Mouse (Mus musculus) heart, adult 10 weeks (tissue): ENCODE measurements around the gene Casp14. TPM values are rescaled to one million over a fixed set of nuclear protein-coding genes. Genes with fewer than 3 reads are reported as not detected.

ENCODE experiments used
- polyA plus RNA-seq: library from polyadenylated mRNA; stranded (reverse); fragments of 350-450 nt; fragmentation: Illumina TruSeq; extraction: RNeasy Lipid Tissue Mini Kit (QIAGEN cat#74804); gene quantifications from one replicate; pipeline ENCODE4 v1.2.3, GENCODE M21; 2014; ENCODE audit warnings: low read depth, low replicate concordance

Gene Casp14
- not detected for polyA plus RNA-seq

DNA sequence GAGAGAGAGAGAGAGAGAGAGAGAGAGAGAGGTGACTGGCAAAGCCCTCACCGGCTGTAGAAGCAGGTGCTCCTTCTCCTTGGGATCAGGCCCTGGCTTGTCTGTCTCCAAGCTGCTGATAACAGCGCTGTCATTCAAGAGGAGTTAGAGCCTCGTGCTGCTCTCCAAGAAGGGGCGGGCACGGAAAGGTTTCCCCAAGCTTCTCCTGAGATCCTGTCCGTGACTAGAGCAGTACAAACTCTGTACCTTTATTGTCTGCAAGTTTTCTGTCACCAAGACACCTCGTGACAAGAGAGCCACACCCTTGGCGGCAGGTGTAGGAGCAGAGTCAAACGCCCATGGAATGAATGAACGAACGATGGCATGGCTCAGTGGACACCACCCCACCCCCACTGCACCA, at the start of gene Casp14:
Casp14 (minus strand) TSS at position 239 of the 400 bp plus-strand sequence.

DNA sequence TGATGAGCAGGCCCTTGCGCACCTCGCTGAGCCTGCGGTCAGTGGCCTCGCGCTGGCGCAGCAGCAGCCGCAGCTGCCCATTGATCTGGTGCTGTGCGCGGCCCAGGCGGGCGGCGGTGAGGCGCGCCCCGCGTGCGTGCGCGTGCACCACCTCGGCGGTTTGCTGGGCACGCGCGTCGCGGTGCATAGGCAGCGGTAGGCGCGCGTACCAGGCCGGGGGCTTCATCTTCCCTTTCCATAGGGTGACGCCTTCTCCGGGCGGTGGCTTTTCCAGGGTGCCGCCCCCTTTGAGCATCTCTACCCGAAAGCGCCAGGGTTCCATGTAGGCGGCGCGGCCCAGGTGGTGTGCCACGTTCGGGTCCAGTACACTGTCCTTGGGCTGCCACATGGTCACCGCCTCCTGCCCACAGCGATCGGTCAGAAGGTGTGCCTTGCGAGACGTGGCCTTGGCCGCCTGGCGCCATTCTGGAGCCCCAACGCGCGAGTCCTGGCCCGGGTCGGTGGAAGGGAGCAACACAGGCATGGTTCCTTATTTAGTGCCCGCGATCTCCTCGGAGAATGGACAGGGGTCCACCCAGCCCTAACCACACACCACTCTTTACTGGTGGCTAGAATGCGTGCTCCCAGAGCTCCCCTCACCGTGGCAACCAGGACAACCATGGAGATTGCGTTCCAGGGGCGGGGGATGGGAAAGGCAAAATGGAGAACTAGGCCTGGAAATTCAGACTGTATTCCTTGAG, 34.5 kb upstream of the Casp14 start, which contains the start of gene Ccdc105:
Ccdc105 (minus strand) TSS at position 614 of the 740 bp plus-strand sequence.

Other genes starting within 250 kb of the Casp14 start
- gene Olfr1358, start 200.9 kb downstream of the Casp14 start, polyA plus RNA-seq, result not detected
- gene Ilvbl, start 143.9 kb downstream of the Casp14 start, polyA plus RNA-seq, result 48.7 TPM
- gene Syde1, start 126.3 kb downstream of the Casp14 start, polyA plus RNA-seq, result 14.8 TPM
- gene Olfr1357, start 100.2 kb downstream of the Casp14 start, polyA plus RNA-seq, result not detected
- not detected for gene Ccdc105, start 34.8 kb upstream of the Casp14 start, polyA plus RNA-seq
- gene Slc1a6, start 62.2 kb upstream of the Casp14 start, polyA plus RNA-seq, result not detected
- not detected for gene Olfr1356, start 133.9 kb upstream of the Casp14 start, polyA plus RNA-seq
- not detected for gene Olfr1355, start 157.2 kb upstream of the Casp14 start, polyA plus RNA-seq
- not detected for gene Olfr1354, start 194.9 kb upstream of the Casp14 start, polyA plus RNA-seq
- gene Olfr8, start 232.3 kb upstream of the Casp14 start, polyA plus RNA-seq, result not detected
- gene Olfr1353, start 245.0 kb upstream of the Casp14 start, polyA plus RNA-seq, result not detected